Mouse (Mus musculus) forebrain, postnatal 0 days (tissue): ENCODE measurements around the gene Olfr1180. TPM values are rescaled to one million over a fixed set of nuclear protein-coding genes. Genes with fewer than 3 reads are reported as not detected.
"Not testable (repeated sequence)": the region's sequence is repeated elsewhere in the genome, so short reads cannot be mapped to it uniquely, and the experiment has no call there.

Source experiments
- ATAC-seq: fragments of 200-750 bp; cut with Nextera tagmentation; 2 replicates; pipeline ENCODE4 v1.8.0; 2017; ENCODE audit warnings: mild to moderate bottlenecking, moderate library complexity
- DNase-seq: peaks from one replicate; pipeline ENCODE4 v3.0.0-alpha.2; 2015
- H3K27ac ChIP-seq: fragments of 300-500 bp; sonication (generic); 2 replicates; pipeline ENCODE4 v1.5.1; 2014; ENCODE audit warnings: low read depth, mild to moderate bottlenecking, antibody characterized with exemption, low read length, moderate library complexity, mixed read lengths
- H3K27me3 ChIP-seq: fragments of 300-500 bp; sonication (generic); 2 replicates; pipeline ENCODE4 v1.6.1; 2014; ENCODE audit warnings: mild to moderate bottlenecking, low read length, mixed read lengths; ENCODE audit not compliant: insufficient read depth
- H3K36me3 ChIP-seq: fragments of 300-500 bp; sonication (generic); 2 replicates; pipeline ENCODE4 v1.6.1; 2014; ENCODE audit warnings: mild to moderate bottlenecking, moderate library complexity; ENCODE audit not compliant: insufficient read depth
- H3K4me1 ChIP-seq: fragments of 300-500 bp; sonication (generic); 2 replicates; pipeline ENCODE4 v1.6.1; 2014; ENCODE audit warnings: antibody characterized with exemption; ENCODE audit not compliant: insufficient read depth
- H3K4me2 ChIP-seq: fragments of 300-500 bp; sonication (generic); 2 replicates; pipeline ENCODE4 v1.6.1; 2014; ENCODE audit warnings: low read depth, mild to moderate bottlenecking, moderate library complexity
- H3K4me3 ChIP-seq: fragments of 300-500 bp; sonication (generic); 2 replicates; pipeline ENCODE4 v1.5.1; 2014; ENCODE audit warnings: low read depth, low read length, mixed read lengths
- H3K9ac ChIP-seq: fragments of 300-500 bp; sonication (generic); 2 replicates; pipeline ENCODE4 v1.6.1; 2014; ENCODE audit warnings: mild to moderate bottlenecking
- H3K9me3 ChIP-seq: fragments of 300-500 bp; sonication (generic); 2 replicates; pipeline ENCODE4 v1.6.1; 2016; ENCODE audit warnings: low read length
- CTCF ChIP-seq: sonication (generic); IDR thresholded peaks from 2 replicates; pipeline ENCODE4 v1.5.1; 2016; ENCODE audit warnings: antibody characterized with exemption, control low read depth, low read depth
- WGBS: fragments of 180-500 bp; shearing (Covaris S2); extraction: QIAGEN DNeasy Blood & Tissue Kit; methylation state at CpG from one replicate; pipeline ENCODE4 v1.1.7; 2014; 5-methylcytosine and 5-hydroxymethylcytosine counted together
- polyA plus RNA-seq: library from polyadenylated mRNA; unstranded; fragments of >200 nt; fragmentation: Nextera tagmentation; extraction: Ambion mirVana; gene quantifications from 2 replicates; pipeline ENCODE4 v1.2.1, GENCODE M21; 2015
- total RNA-seq: library from RNA; depleted of rRNA; stranded (reverse); fragments of >200 nt; gene quantifications from 2 replicates; pipeline ENCODE4 v1.2.3, GENCODE M21; 2014; rRNA removed

Gene Olfr1180
- not detected in 2 replicates for total RNA-seq
- not detected in 2 replicates for polyA plus RNA-seq

DNA sequence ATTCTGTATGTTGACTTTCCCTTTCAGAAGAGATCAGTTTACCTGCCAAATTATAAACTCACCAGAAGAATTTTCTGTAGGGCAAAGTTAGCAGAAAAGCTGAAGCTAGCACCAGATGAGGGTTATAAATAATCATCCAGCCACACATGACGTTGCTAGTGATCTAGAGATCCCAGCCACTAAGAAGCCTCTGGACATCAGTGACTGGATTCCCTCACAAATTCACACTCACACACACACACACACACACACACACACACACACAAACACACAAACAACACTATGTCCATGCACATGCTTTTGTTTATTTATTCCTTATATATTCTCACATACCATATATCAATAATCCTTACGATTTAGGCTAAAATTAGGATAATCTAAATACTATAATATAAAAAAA, at the start of gene Olfr1180:
Gene Olfr1180, minus strand, starts transcription at position 101 of the 400 bp plus-strand sequence.
- H3K36me3 ChIP-seq, result no peaks in the 10 kb centered on the region
- no peak within 1 kb of the TSS for H3K27ac ChIP-seq
- DNase-seq (no peak), ATAC-seq (no peak)
- no peaks in the 10 kb centered on the region for H3K4me1 ChIP-seq
- H3K4me3 ChIP-seq, result no peak within 1 kb of the TSS
- TF ChIP-seq CTCF, result no peak
- H3K27me3 ChIP-seq, result no peaks in the 10 kb centered on the region
- no peaks in the 10 kb centered on the region for H3K9me3 ChIP-seq
- no peak within 1 kb of the TSS for H3K4me2 ChIP-seq
- 90% methylated on average over 2 of the region's 2 CpGs for WGBS
- H3K9ac ChIP-seq, result no peak within 1 kb of the TSS

DNA sequence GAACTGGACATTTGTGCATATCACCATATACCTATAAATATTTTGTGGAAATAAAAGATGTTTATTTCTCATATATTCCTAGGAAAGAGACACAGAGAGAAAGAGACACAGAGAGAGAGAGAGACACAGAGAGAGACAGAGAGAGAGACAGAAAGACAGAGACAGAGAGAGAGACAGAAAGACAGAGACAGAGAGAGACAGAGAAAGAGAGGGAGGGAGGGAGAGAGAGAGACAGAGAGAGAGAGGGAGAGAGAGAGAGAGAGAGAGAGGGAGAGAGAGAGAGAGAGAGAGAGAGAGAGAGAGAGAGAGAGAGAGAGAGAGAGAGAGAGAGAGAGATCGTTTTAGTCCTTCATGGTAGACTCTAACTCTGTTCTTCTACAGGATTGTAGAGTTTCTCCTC, 35.6 kb upstream of the Olfr1180 start, which contains the start of gene Olfr1183:
Gene Olfr1183, plus strand, starts transcription at position 301 of the 400 bp plus-strand sequence.
- H3K36me3 ChIP-seq, H3K9ac ChIP-seq, H3K27ac ChIP-seq, H3K4me1 ChIP-seq, H3K4me2 ChIP-seq, ATAC-seq, H3K27me3 ChIP-seq, H3K9me3 ChIP-seq, H3K4me3 ChIP-seq, DNase-seq: not testable (repeated sequence)
- WGBS, result 78% methylated on average over 1 of the region's 1 CpGs

DNA sequence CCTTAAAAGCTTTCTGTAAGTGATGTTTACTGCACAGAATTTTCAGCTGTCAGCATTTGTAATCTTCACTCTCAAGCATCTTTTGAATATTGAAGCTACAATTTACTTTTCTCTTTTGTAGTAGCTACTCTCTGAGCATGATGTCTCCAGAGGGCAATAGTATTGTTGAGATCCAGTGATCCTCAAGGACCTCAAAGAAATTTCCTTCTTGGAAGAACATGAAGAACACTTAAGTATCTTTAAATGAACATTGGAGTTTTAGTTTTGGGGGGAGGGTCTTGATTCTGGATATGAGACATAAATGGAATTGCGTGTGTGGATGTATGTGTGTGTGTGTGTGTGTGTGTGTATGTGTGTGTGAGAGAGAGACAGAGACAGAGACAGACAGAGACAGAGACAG, 30.1 kb upstream of the Olfr1180 start, which contains the start of gene Gm13757:
Gene Gm13757, minus strand, starts transcription at position 101 of the 400 bp plus-strand sequence.
- TF ChIP-seq CTCF, result no peak
- WGBS, result 93% methylated on average over 1 of the region's 1 CpGs
- Histone ChIP-seq H3K9ac (no peak within 1 kb of the TSS), H3K36me3 (no peaks in the 10 kb centered on the region), H3K27ac (no peak within 1 kb of the TSS), H3K4me1 (no peaks in the 10 kb centered on the region), H3K27me3 (no peaks in the 10 kb centered on the region), H3K4me3 (no peak within 1 kb of the TSS), H3K9me3 (no peaks in the 10 kb centered on the region), H3K4me2 (no peak within 1 kb of the TSS)
- ATAC-seq, result no peak
- no peak for DNase-seq

DNA sequence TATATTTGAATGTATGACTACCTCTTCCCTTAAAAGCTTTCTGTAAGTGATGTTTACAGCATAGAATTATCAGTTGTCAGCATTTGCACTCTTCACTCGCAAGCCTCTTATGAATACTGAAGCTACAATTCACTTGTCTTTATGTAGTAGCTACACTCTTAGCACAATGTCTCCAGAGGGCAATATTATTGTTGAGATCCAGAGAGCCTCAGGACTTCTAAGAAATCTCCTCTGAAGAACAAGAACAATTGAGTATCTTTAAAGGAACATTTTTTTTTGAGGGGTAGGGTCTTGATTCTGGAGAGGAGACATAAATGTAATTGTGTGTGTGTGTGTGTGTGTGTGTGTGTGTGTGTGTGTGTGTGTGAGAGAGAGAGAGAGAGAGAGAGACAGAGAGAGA, 7.1 kb upstream of the Olfr1180 start, which contains the start of gene Olfr1181:
Gene Olfr1181, minus strand, starts transcription at position 101 of the 400 bp plus-strand sequence.
- 94% methylated on average over 1 of the region's 1 CpGs for WGBS

DNA sequence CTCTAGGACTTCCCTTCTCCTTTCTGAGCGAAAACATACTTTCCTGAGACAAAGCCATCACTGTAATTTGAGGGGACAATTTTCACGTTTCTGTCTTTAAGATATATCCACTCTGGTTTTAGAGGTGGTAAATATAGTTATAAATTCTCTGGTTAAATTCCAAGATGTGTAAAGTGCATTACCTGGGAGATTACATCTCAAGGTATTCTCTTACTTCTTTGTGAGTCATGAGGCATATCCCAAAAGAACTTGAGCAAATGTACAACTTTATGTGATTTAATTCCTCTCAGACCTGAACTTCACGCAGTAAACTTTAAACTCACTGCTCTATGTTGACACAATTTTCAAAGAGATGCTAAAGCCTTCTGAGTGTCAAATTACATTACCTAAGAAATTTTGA, 12.6 kb downstream of the Olfr1180 start, which contains the start of gene Olfr1179:
Gene Olfr1179, minus strand, starts transcription at position 101 of the 400 bp plus-strand sequence.
- 89% methylated on average over 3 of the region's 3 CpGs for WGBS
- no peak for ATAC-seq
- Histone ChIP-seq H3K4me3 (no peak within 1 kb of the TSS), H3K36me3 (no peaks in the 10 kb centered on the region), H3K9me3 (no peaks in the 10 kb centered on the region), H3K9ac (no peak within 1 kb of the TSS), H3K4me2 (no peak within 1 kb of the TSS), H3K27ac (no peak within 1 kb of the TSS), H3K27me3 (no peaks in the 10 kb centered on the region), H3K4me1 (no peaks in the 10 kb centered on the region)
- no peak for TF ChIP-seq CTCF
- no peak for DNase-seq

More for the DNA sequence above, 7.1 kb upstream of the Olfr1180 start, which contains the start of gene Olfr1181:
- Histone ChIP-seq H3K4me2 (no peak within 1 kb of the TSS), H3K4me3 (no peak within 1 kb of the TSS), H3K27ac (no peak within 1 kb of the TSS), H3K27me3 (no peaks in the 10 kb centered on the region), H3K36me3 (no peaks in the 10 kb centered on the region), H3K9ac (no peak within 1 kb of the TSS), H3K9me3 (no peaks in the 10 kb centered on the region), H3K4me1 (no peaks in the 10 kb centered on the region)
- TF ChIP-seq CTCF, result no peak
- ATAC-seq (no peak), DNase-seq (no peak)

DNA sequence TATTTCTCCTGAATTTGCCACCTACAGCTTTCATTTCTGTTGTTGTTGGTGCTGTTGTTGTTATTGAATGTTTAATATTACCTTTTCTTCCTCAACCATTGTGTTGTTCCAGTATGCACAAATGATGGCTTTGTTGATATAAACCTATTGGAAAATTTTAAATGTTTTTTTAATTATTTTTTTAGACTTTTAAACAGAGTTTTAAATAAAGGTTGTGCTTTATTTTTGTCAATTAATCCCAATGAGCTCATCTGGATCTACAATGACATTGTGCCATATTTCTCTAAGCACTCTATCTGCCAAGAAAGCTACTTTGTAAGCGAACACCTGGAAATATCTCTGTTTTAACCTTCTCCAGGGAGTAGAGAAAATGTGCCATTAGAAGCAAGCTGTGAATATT, 32.2 kb downstream of the Olfr1180 start, which contains the start of gene Olfr1178:
Gene Olfr1178, plus strand, starts transcription at position 301 of the 400 bp plus-strand sequence.
- Histone ChIP-seq H3K4me3 (no peak within 1 kb of the TSS), H3K4me2 (no peak within 1 kb of the TSS), H3K27ac (no peak within 1 kb of the TSS), H3K27me3 (no peaks in the 10 kb centered on the region), H3K4me1 (no peaks in the 10 kb centered on the region), H3K9me3 (no peaks in the 10 kb centered on the region), H3K9ac (no peak within 1 kb of the TSS), H3K36me3 (no peaks in the 10 kb centered on the region)
- 90% methylated on average over 1 of the region's 1 CpGs for WGBS
- no peak for ATAC-seq
- DNase-seq, result no peak
- no peak for TF ChIP-seq CTCF

Other genes starting within 250 kb of the Olfr1180 start
- not detected in 2 replicates for gene Olfr1168, start 237.3 kb downstream of the Olfr1180 start, total RNA-seq
- not detected in 2 replicates for gene Olfr1168, start 237.3 kb downstream of the Olfr1180 start, polyA plus RNA-seq
- gene Olfr1170, start 190.8 kb downstream of the Olfr1180 start, total RNA-seq, result not detected in 2 replicates
- gene Olfr1170, start 190.8 kb downstream of the Olfr1180 start, polyA plus RNA-seq, result not detected in 2 replicates
- gene Olfr1173, start 139.3 kb downstream of the Olfr1180 start, total RNA-seq, result not detected in 2 replicates
- not detected in 2 replicates for gene Olfr1173, start 139.3 kb downstream of the Olfr1180 start, polyA plus RNA-seq
- gene Olfr1174-ps, start 104.0 kb downstream of the Olfr1180 start, total RNA-seq, result not detected in 2 replicates
- gene Olfr1174-ps, start 104.0 kb downstream of the Olfr1180 start, polyA plus RNA-seq, result not detected in 2 replicates
- gene Olfr1175-ps, start 91.9 kb downstream of the Olfr1180 start, total RNA-seq, result not detected in 2 replicates
- not detected in 2 replicates for gene Olfr1175-ps, start 91.9 kb downstream of the Olfr1180 start, polyA plus RNA-seq
- not detected in 2 replicates for gene Olfr1176, start 82.4 kb downstream of the Olfr1180 start, total RNA-seq
- not detected in 2 replicates for gene Olfr1176, start 82.4 kb downstream of the Olfr1180 start, polyA plus RNA-seq
- not detected in 2 replicates for gene Olfr1177-ps, start 72.7 kb downstream of the Olfr1180 start, total RNA-seq
- not detected in 2 replicates for gene Olfr1177-ps, start 72.7 kb downstream of the Olfr1180 start, polyA plus RNA-seq
- gene Olfr1178, start 32.1 kb downstream of the Olfr1180 start, total RNA-seq, result not detected in 2 replicates
- gene Olfr1178, start 32.1 kb downstream of the Olfr1180 start, polyA plus RNA-seq, result not detected in 2 replicates
- not detected in 2 replicates for gene Olfr1179, start 12.7 kb downstream of the Olfr1180 start, total RNA-seq
- not detected in 2 replicates for gene Olfr1179, start 12.7 kb downstream of the Olfr1180 start, polyA plus RNA-seq
- not detected in 2 replicates for gene Olfr1181, start 7.0 kb upstream of the Olfr1180 start, total RNA-seq
- not detected in 2 replicates for gene Olfr1181, start 7.0 kb upstream of the Olfr1180 start, polyA plus RNA-seq
- gene Gm13757, start 30.0 kb upstream of the Olfr1180 start, total RNA-seq, result not detected in 2 replicates
- gene Gm13757, start 30.0 kb upstream of the Olfr1180 start, polyA plus RNA-seq, result not detected in 2 replicates
- gene Olfr1183, start 35.7 kb upstream of the Olfr1180 start, total RNA-seq, result not detected in 2 replicates
- not detected in 2 replicates for gene Olfr1183, start 35.7 kb upstream of the Olfr1180 start, polyA plus RNA-seq
- gene Olfr1184, start 64.4 kb upstream of the Olfr1180 start, total RNA-seq, result not detected in 2 replicates
- gene Olfr1184, start 64.4 kb upstream of the Olfr1180 start, polyA plus RNA-seq, result not detected in 2 replicates
- gene Olfr1185-ps1, start 74.2 kb upstream of the Olfr1180 start, total RNA-seq, result not detected in 2 replicates
- not detected in 2 replicates for gene Olfr1185-ps1, start 74.2 kb upstream of the Olfr1180 start, polyA plus RNA-seq
- not detected in 2 replicates for gene Olfr1186, start 99.4 kb upstream of the Olfr1180 start, total RNA-seq
- gene Olfr1186, start 99.4 kb upstream of the Olfr1180 start, polyA plus RNA-seq, result not detected in 2 replicates
- not detected in 2 replicates for gene Olfr1188, start 137.8 kb upstream of the Olfr1180 start, total RNA-seq
- not detected in 2 replicates for gene Olfr1188, start 137.8 kb upstream of the Olfr1180 start, polyA plus RNA-seq
- gene Olfr1189, start 167.3 kb upstream of the Olfr1180 start, total RNA-seq, result 0.19 TPM in 1 of 2 replicates, not detected in the other
- gene Olfr1189, start 167.3 kb upstream of the Olfr1180 start, polyA plus RNA-seq, result not detected in 2 replicates
- gene Olfr1191-ps1, start 221.4 kb upstream of the Olfr1180 start, total RNA-seq, result not detected in 2 replicates
- not detected in 2 replicates for gene Olfr1191-ps1, start 221.4 kb upstream of the Olfr1180 start, polyA plus RNA-seq
- gene Olfr1192-ps1, start 229.4 kb upstream of the Olfr1180 start, total RNA-seq, result not detected in 2 replicates
- not detected in 2 replicates for gene Olfr1192-ps1, start 229.4 kb upstream of the Olfr1180 start, polyA plus RNA-seq